Mouse (Mus musculus) myocyte (in vitro differentiated cells): ENCODE data around the gene Itm2b.

Source experiments
- CEBPB ChIP-seq: IDR thresholded peaks from 2 replicates; pipeline ENCODE4 v1.6.1; 2011; ENCODE audit warnings: mild to moderate bottlenecking, moderate library complexity; ENCODE audit not compliant: poor library complexity, insufficient read depth, severe bottlenecking
- E2F4 ChIP-seq: IDR thresholded peaks from one replicate; pipeline ENCODE4 v1.6.1; 2011; ENCODE audit warnings: mild to moderate bottlenecking, control low read depth, moderate library complexity; ENCODE audit not compliant: insufficient read depth
- MAX ChIP-seq: IDR thresholded peaks from one replicate; pipeline ENCODE4 v1.6.1; 2011; ENCODE audit warnings: low read depth, mild to moderate bottlenecking, control low read depth
- MYOG ChIP-seq, 3 experiments: IDR thresholded peaks; one replicate each; pipeline ENCODE4 v1.6.1; 2011; ENCODE audit warnings: control low read depth in 2 of 3, low read depth in 2 of 3, mild to moderate bottlenecking in 2 of 3; ENCODE audit not compliant: insufficient read length in 2 of 3, control insufficient read depth in 1 of 3, insufficient read depth in 1 of 3
- POLR2A ChIP-seq: IDR thresholded peaks from one replicate; pipeline ENCODE4 v1.6.1; 2011; ENCODE audit warnings: low read depth, mild to moderate bottlenecking, control low read depth, moderate library complexity; ENCODE audit not compliant: insufficient read length
- REST ChIP-seq: IDR thresholded peaks from one replicate; pipeline ENCODE4 v1.6.1; 2011; ENCODE audit warnings: mild to moderate bottlenecking, control low read depth, moderate library complexity; ENCODE audit not compliant: insufficient read depth, insufficient read length
- TCF12 ChIP-seq: IDR thresholded peaks from one replicate; pipeline ENCODE4 v1.6.1; 2011; ENCODE audit warnings: mild to moderate bottlenecking, control low read depth; ENCODE audit not compliant: poor library complexity, insufficient read depth, severe bottlenecking
- TCF3 ChIP-seq: IDR thresholded peaks from one replicate; pipeline ENCODE4 v1.6.1; 2011; ENCODE audit warnings: low read depth, control low read depth; ENCODE audit not compliant: insufficient read length
- USF1 ChIP-seq: IDR thresholded peaks from one replicate; pipeline ENCODE4 v1.6.1; 2011; ENCODE audit warnings: low read depth, mild to moderate bottlenecking, control low read depth, moderate library complexity

GRCm38 (mm10) chr14:73383746-73384145 lies 1.3 kb downstream of the Itm2b start:
- TF ChIP-seq POLR2A = no peak
- TF ChIP-seq USF1 = no peak
- TF ChIP-seq MYOG (IDR thresholded peaks at IDR 0.05; ENCODE audit: control insufficient read depth in 1 of 3, insufficient read depth in 1 of 3, insufficient read length in 2 of 3, low read depth in 2 of 3) = no peak
- TF ChIP-seq REST = no peak
- TF ChIP-seq MAX = no peak
- TF ChIP-seq TCF12 = no peak
- no peak for TF ChIP-seq TCF3
- TF ChIP-seq E2F4 = no peak
- no peak for TF ChIP-seq CEBPB
